Comparison of ENCODE assay signal across 8 mouse cellular contexts in genomic region chr17:46751794-46752556, GRCm38 (mm10). TPM values are rescaled to one million over a fixed set of nuclear protein-coding genes. Genes with fewer than 3 reads are reported as not detected.
DNase-seq lines count a peak whose midpoint lies in the region; ATAC-seq lines count a peak whose summit lies in the region.

TSS of gene Cnpy3 (minus strand) at chr17:46752214.

- H3K4me1 ChIP-seq in hindbrain, embryonic 16.5 days (ENCODE audit: control insufficient read depth, insufficient read depth, low read depth, low read length) = peaks cover 13% of the 10 kb centered on the region

- H3K4me3 ChIP-seq in hindbrain, embryonic 16.5 days (ENCODE audit: low read length) = peak within 1 kb of the TSS; percentile 78
- peak within 1 kb of the TSS; percentile 44 for H3K4me3 ChIP-seq in macrophage (ENCODE audit: inconsistent target)

- DNase-seq in T-cell, adult 2 months (ENCODE audit: low spot score) = peak; percentile 99
- peak; percentile 96 to 98 for DNase-seq in cerebellum, postnatal 36 days
- peak; percentile 97 for DNase-seq in gastrocnemius, adult 18-20 months (ENCODE audit: low spot score)
- peak; percentile 95 to 97 for DNase-seq in left cerebral cortex, adult 18-20 months (ENCODE audit: low spot score in 2 of 2)
- peak; percentile 99 for DNase-seq in right cerebral cortex, adult 18-20 months
- DNase-seq in urinary bladder, postnatal 10 days (ENCODE audit: low spot score) = peak; percentile 93

- H3K4me2 ChIP-seq in hindbrain, embryonic 16.5 days (ENCODE audit: low read length) = peak within 1 kb of the TSS; percentile 74

- 0 out of 2 replicates have a peak, but pooled peaks cover 2% of the 10 kb centered on the region for H3K36me3 ChIP-seq in hindbrain, embryonic 16.5 days (ENCODE audit: control insufficient read depth, insufficient read depth, low read length)
- H3K36me3 ChIP-seq in macrophage (ENCODE audit: inconsistent target) = no peaks in the 10 kb centered on the region

- WGBS in hindbrain, embryonic 16.5 days = under 1% methylated on average over 58 of the region's 58 CpGs
- 2% methylated on average over 49 of the region's 58 CpGs for WGBS in macrophage (ENCODE audit: missing documents)

- peaks cover 43% of the 10 kb centered on the region for H3K79me2 ChIP-seq in macrophage (ENCODE audit: inconsistent target)

- H3K27ac ChIP-seq in hindbrain, embryonic 16.5 days (ENCODE audit: low read depth, low read length) = peak within 1 kb of the TSS; percentile 85
- peak within 1 kb of the TSS; percentile 86 for H3K27ac ChIP-seq in macrophage

- H3K27me3 ChIP-seq in hindbrain, embryonic 16.5 days (replicated peaks; ENCODE audit: control insufficient read depth, insufficient read depth, low read length) = no peaks in the 10 kb centered on the region

- peak within 1 kb of the TSS; percentile 80 for H3K9ac ChIP-seq in hindbrain, embryonic 16.5 days (ENCODE audit: low read depth, low read length)

- H3K9me3 ChIP-seq in hindbrain, embryonic 16.5 days (ENCODE audit: control insufficient read depth, low read length) = no peaks in the 10 kb centered on the region

- ATAC-seq in hindbrain, embryonic 16.5 days = peak; percentile 99

RNA-seq across cellular contexts. Expression of gene Cnpy3, which starts in this region (rescaled TPM):
- total RNA-seq in gastrocnemius, adult 18-20 months (2021) = 1 to 10 TPM; 7.0 to 8.2 TPM
- 71.4 and 78.0 TPM in 2 replicates for polyA plus RNA-seq in hindbrain, embryonic 16.5 days (2015; fragmentation: Nextera tagmentation; extraction: Ambion mirVana)
- total RNA-seq in left cerebral cortex, adult 18-20 months (2021) = 10 to 100 TPM; 65.2 to 67.9 TPM
- 100 to 1,000 TPM in 12 of 26 experiments, 10 to 100 TPM in 14; 15.2 to 163 (median 91.1) TPM for total RNA-seq in macrophage (2018; cell fraction: chromatin; rRNA removed)
- 100 to 1,000 TPM in 15 of 26 experiments, 10 to 100 TPM in 11; 67.0 to 134 (median 104) TPM for total RNA-seq in macrophage (2018; cell fraction: cytosol; rRNA removed)
- total RNA-seq in macrophage (2018; cell fraction: nucleus; rRNA removed) = 100 to 1,000 TPM in 20 of 26 experiments, 10 to 100 TPM in 6; 27.3 to 196 (median 150) TPM
- 79.0 to 118 TPM (median 88.6 TPM) in 3 replicates for polyA plus RNA-seq in macrophage (2018)

Comparison
In these comparisons a context has a peak if more than half of its experiments do, and no peak if none do; other contexts are left out.
1. Peak in every context shown above with its lines: DNase-seq, ATAC-seq, H3K4me3 ChIP-seq and H3K27ac ChIP-seq.
2. RNA of gene Cnpy3 (total RNA-seq): 65.2 to 67.9 TPM in left cerebral cortex, adult 18-20 months; 7.0 to 8.2 TPM in gastrocnemius, adult 18-20 months; every median in the first group is over 4 times any median in the second.